Mouse (Mus musculus) erythroid progenitor cell, adult 5-6 weeks (primary cell): ENCODE data around the gene Aoc2. TPM values are rescaled to one million over a fixed set of nuclear protein-coding genes. Genes with fewer than 3 reads are reported as not detected.
"Not testable (repeated sequence)": the region's sequence is repeated elsewhere in the genome, so short reads cannot be mapped to it uniquely, and the experiment has no call there.

Experiments used
- ATAC-seq: replicated peaks from 2 replicates; pipeline ENCODE4 v1.8.0; 2016; ENCODE audit warnings: moderate number of reproducible peaks, mild to moderate bottlenecking, moderate TSS enrichment, inconsistent platforms; ENCODE audit not compliant: poor library complexity, low FRiP score, severe bottlenecking
- total RNA-seq, 2 experiments: library from RNA; stranded (forward) in 1 of 2; stranded (reverse) in 1 of 2; fragments of 150-400 nt in 1 of 2; fragments of 186-747, 209-891 nt in 1 of 2; gene quantifications; 2 replicates each; pipeline versions ENCODE4 v1.2.3 to v1.2.4; 2015 to 2017; ENCODE audit warnings: low replicate concordance in 2 of 2

The Aoc2 gene
- total RNA-seq, 2 experiments from 2014 or later = 18.9 to 38.6 TPM

DNA sequence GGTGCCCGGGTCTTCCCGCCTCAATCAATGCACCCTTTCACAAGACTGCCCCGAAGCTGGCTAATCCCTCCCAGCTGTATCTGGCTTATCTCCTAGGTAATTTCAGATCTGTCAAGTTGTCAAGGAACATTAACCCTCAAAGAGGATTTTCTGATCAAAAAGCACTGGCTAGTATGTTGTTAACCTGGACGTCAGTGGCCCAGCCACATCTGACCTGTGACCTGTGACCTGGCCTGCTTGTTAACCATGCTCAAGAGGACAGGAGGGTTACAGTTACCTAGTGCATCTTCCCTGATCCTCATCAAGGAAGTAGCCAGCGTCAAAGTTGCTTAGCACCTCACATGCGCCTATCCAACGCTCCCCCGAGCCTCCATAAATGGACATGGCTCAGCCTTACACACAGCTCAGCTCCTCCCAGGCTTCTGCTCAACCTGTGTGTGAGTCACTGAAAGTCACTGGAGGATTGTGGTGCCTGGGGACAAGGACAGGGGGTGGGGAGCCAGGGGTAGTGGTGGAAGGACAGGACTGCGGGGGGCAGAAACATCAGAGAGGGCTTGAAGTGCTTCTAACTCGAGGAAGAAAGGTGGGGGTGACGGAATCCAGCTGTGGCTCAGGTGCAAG, 26.3 kb downstream of the Aoc2 start:
- ATAC-seq = peak; percentile 42; the same call in 1 of the 2 replicates

DNA sequence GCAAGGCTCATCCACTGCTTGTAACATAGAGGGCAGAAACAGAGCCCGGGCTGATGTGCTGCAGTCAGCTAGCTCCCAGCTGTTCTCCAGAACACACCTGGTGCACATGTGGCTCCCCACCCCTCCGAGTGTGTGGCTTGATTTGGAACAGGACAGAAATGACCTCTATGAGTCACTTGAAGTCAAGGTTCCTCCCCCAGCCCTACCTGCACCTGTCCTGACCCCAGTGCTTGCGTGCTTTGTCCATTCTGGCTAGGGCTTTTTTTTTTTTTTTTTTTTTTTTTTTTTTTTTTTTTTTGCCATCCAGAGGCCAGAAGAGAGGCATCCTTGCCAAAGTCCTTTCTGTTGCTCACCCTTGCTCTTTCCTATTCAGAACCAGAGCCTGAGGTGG, 26.9 kb downstream of the Aoc2 start:
- no peak; the same call in 1 of the 2 replicates for ATAC-seq

DNA sequence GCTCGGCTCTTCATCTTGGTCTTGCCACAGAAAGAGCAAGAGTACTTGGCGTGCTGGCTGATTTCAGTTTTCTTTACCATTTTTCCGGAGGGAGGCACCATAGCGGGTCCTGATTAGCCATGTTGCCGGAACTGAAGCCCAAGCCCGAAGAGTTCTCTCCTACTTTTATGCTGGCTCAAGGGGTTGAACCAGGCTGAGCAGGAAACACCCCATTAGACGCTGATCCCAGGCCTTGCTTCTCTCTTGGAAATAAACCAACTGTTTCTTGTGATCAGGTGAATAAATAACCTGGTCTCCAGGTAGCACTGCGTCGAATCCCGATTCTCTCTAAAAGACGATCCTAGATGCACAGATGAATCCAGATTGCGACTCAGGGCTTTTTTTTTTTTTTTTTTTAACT, 28.6 kb downstream of the Aoc2 start:
- ATAC-seq = no peak

DNA sequence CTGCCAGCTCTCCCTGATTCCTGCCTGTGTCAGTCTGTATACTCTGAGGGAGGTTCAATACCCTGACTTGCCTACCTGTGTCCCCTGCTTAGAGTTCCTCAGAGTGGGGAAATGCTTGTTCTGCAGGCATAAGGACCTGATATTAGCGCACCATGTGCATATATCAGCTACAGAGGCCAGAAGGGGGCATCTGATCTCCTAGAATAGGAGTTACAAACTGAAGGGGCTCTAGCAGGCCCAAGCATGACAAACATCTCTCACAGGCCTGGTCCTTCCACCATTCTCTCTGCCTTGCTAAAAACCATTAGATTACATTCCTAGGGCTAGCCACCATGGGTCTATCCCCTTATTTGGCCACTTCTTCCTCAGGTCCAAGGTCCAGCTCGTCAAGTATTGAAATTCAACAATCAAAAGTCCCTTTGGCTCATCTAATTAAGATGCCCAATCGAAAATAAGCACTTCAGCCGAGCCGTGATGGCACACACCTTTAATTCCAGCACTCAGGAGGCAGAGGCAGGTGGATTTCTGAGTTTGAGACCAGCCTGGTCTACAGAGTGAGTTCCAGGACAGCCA, 29.7 kb downstream of the Aoc2 start:
- no peak for ATAC-seq

DNA sequence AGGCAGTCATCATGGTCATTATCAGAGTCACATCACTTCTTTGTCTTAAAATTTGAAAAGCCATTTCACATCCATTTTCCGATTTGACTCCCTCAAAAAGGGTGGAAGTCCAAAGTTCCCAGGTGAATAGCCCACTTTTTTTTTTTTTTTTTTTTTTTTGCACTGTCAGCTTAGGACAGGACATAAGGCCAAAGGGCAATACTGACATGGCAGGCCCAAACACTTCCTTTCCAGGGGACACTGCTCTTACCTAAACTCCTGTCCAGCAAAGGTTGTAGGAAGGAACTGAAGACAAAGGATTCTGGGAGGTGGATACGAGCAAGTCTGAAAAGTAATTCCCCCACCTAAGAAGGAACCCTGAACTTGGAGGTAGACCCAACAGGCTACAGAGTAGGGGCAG, 31.1 kb downstream of the Aoc2 start:
- no peak for ATAC-seq

DNA sequence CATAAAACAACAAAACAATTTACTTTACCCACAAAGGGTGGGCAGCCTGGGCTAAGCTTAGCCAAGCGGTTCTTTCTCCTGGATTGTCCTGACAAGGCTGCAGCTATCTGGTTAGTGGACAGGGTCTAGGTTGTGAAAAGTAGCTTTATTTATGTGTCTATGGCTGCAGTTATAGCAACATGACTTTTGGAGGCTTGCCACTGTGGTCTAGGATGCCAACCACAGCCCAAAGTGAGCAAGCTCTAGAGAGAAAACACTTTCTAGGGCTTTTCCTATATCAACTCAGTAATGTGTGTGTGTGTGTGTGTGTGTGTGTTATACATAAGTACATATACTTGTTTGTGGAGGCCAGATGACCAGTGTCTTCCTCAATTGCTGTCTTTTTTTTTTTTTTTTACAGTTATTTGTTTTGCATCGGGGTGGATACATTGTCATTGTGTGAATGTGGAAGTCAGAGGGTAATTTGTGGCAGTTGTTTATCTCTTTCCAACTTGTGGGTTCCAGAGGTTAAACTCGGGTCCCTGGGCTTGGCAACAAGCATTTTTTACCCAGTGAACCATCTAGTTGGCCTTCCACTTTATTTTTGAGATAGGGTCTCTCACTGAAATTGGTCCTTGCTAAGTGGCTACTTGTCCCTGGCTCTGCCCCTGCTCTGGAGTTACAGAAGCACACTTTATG, 32.8 kb downstream of the Aoc2 start:
- no peak for ATAC-seq

DNA sequence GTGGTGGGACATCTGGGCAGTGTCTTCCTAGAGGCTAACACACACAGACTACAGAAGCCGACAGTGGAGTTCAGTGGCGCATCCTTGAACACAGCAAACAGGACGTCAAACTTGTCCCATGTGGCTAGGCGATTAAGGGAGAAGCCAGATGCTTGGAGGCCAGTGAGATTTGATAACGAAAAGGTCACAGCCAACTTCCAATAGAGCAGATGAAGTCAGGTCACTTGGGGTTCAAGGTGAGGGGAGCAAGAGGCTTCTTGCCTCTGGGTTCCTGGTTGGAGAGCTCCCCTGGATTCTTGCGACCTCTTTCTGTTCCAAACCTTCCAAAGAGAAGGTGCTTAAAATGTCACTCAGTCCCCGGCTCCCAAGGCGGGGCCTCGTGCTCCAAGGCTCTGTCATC, 34.9 kb downstream of the Aoc2 start:
- no peak for ATAC-seq

DNA sequence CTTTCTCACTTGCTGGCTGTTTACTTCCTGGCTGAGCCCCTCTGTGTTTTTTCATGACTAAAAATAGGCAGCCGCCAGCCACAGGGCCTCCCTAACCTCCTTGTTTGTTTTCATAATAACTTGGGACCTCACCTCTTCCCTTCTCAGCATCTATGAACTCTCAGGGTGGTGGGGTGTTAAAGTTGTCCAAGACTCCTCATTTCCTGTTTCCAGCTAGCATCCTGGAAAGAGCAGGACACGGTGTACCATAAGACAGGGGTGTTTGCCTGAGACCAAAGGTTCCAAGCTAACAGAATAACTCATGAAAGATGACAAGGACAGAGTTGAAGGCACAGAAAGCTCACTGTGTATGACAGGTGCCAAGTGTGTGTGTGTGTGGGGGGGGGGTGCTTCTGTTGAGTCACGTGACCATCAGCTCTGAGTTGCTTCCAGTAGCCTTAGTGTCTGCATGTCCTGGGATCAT, 35.8 kb downstream of the Aoc2 start:
- ATAC-seq = no peak

DNA sequence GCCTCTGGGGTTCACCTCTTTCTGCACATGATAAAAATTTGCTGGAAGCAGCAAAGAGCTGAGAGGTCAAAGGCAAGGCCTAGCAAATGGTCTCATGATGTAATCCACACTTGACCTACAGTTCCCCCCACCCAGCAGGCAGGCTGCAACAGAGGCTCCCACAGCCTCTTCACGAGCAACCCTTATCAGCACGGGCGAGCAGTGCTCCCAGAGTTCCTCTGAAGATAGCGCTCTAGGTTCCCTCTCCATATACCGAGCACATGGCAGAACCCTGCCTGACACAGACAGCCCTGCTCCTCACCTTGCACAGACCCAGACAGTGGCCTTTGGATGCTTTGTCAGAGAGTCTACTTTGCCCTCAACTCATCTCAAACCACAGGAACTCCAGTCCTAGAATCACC, 39.7 kb downstream of the Aoc2 start:
- 0 out of 2 replicates have a peak, but pooled peaks have one; percentile 43 for ATAC-seq

DNA sequence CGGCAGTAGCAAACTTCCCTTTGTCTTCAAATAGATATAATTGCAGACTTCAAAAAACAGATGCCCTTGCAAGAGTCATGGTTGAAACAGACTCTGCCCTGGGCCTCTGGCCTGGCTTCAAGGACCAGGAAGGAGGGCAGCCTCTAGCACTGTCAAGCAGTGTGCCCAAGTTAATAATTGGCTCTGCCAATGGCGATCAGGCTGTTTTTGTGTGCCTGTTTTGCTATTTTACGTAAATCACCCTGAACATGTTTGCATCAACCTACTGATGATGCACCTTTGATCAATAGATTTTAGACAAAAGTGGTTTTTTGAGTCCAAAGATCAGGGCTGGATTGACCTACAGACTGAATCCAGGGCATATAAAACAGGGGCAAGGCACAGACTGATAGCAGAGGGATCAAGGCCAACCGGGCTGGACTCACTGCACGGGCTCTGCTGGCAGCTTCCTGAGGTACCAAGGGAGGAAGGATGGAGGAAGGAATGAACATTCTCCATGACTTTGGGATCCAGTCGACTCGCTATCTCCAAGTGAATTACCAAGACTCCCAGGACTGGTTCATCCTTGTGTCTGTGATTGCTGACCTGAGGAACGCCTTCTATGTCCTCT, 42.6 kb downstream of the Aoc2 start, which contains the start of gene G6pc:
Gene G6pc, plus strand, starts transcription at position 236 of the 610 bp plus-strand sequence.
- no peak for ATAC-seq

DNA sequence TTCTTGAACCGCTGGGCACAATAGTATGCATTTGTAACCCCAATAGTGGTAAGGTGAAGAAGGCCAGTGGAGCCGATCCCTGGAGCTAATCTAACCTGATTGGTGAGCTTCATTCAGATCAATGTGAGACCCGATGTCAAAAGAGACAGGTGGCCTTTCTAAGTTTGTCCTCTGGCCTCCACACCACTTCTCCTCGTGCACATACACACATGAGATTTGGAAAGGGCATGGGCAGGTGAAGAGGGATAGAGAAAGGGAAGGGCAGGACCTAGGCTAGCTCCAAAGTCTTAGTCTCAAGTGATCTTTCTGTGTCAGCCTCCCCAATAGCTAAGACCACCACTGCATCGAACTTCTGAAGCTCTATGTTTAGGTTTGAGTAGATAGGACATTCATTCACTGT, 45.3 kb downstream of the Aoc2 start:
- ATAC-seq = no peak

DNA sequence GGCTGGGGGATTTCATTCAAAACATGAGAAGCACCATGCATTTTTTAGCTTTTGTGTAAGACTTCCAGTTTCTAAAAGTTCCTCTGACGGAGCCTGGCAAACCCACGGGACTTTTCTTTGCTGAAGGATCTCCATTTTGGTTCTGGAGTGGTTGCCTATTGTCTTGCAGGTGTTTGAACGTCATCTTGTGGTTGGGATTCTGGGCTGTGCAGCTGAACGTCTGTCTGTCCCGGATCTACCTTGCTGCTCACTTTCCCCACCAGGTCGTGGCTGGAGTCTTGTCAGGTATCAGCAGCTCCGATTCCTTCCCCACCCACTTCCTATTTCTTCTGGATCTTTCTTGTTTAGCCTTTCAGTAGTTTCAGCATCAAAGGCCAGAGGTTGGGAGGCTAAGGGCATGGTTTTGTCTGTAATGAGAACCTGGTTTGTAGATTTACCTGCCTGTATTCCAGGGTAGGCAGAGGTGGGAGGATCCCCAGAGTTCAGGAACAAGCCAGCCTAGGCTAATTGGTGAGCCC, 49.6 kb downstream of the Aoc2 start:
- no peak for ATAC-seq

DNA sequence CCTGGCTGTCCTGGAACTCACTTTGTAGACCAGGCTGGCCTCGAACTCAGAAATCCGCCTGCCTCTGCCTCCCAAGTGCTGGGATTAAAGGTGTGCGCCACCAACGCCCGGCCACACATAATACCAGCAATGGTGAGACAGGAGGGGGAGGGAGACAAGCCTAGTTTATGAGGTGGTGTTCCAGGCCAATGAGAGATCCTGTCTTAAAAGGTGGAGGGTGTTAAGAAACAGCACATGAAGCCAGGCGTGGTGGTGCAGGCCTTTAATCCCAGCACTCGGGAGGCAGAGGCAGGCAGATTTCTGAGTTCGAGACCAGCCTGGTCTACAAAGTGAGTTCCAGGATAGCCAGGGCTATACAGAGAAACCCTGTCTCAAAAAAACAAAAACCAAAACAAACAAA, 53.3 kb downstream of the Aoc2 start:
- ATAC-seq = not testable (repeated sequence)

DNA sequence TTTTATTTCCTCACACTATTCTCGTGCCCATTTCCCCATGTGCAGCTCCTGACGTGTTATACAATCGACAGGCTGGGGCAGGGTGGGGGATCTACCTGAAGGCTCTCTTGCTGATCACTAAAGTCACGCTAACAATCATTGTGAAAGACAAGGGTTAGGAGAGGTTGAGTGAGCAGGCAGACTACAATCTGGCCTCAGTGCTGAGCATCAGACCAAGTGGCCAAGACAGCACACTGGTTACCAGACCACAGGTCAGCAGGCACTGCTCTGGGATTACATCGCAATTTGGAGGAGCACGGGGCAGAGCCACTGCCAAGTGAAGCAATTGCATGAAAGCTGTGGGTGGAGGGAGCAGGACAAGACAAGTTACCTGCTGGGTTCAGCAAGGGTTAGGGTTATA, 54.1 kb downstream of the Aoc2 start:
- ATAC-seq = no peak

Other genes with a start within 250 kb of the Aoc2 start
- 2.2 TPM in 1 of 2 replicates, not detected in the other for gene Hsd17b1, start 246.7 kb upstream of the Aoc2 start, total RNA-seq (2015; ENCODE audit: low replicate concordance)
- gene Hsd17b1, start 246.7 kb upstream of the Aoc2 start, total RNA-seq (2017; ENCODE audit: low replicate concordance) = 0.26 TPM in 1 of 2 replicates, not detected in the other
- gene Coasy, start 242.5 kb upstream of the Aoc2 start, total RNA-seq (2015; ENCODE audit: low replicate concordance) = 2.5 and 3.8 TPM in 2 replicates
- 1.7 and 6.8 TPM in 2 replicates for gene Coasy, start 242.5 kb upstream of the Aoc2 start, total RNA-seq (2017; ENCODE audit: low replicate concordance)
- gene Mlx, start 237.8 kb upstream of the Aoc2 start, total RNA-seq (2015; ENCODE audit: low replicate concordance) = 36.0 and 43.6 TPM in 2 replicates
- gene Mlx, start 237.8 kb upstream of the Aoc2 start, total RNA-seq (2017; ENCODE audit: low replicate concordance) = 16.8 and 26.4 TPM in 2 replicates
- gene Psmc3ip, start 229.6 kb upstream of the Aoc2 start, total RNA-seq (2015; ENCODE audit: low replicate concordance) = 5.9 and 7.9 TPM in 2 replicates
- gene Psmc3ip, start 229.6 kb upstream of the Aoc2 start, total RNA-seq (2017; ENCODE audit: low replicate concordance) = 13.2 and 29.0 TPM in 2 replicates
- 24.5 and 25.6 TPM in 2 replicates for gene Retreg3, start 205.2 kb upstream of the Aoc2 start, total RNA-seq (2015; ENCODE audit: low replicate concordance)
- gene Retreg3, start 205.2 kb upstream of the Aoc2 start, total RNA-seq (2017; ENCODE audit: low replicate concordance) = 38.7 and 57.9 TPM in 2 replicates
- 29.3 and 38.2 TPM in 2 replicates for gene Tubg1, start 205.1 kb upstream of the Aoc2 start, total RNA-seq (2015; ENCODE audit: low replicate concordance)
- 30.8 and 40.7 TPM in 2 replicates for gene Tubg1, start 205.1 kb upstream of the Aoc2 start, total RNA-seq (2017; ENCODE audit: low replicate concordance)
- gene Tubg2, start 169.2 kb upstream of the Aoc2 start, total RNA-seq (2015; ENCODE audit: low replicate concordance) = not detected in 2 replicates
- gene Tubg2, start 169.2 kb upstream of the Aoc2 start, total RNA-seq (2017; ENCODE audit: low replicate concordance) = not detected in 2 replicates
- gene Cntnap1, start 154.5 kb upstream of the Aoc2 start, total RNA-seq (2015; ENCODE audit: low replicate concordance) = not detected in 2 replicates
- gene Cntnap1, start 154.5 kb upstream of the Aoc2 start, total RNA-seq (2017; ENCODE audit: low replicate concordance) = not detected in 2 replicates
- not detected in 2 replicates for gene Plekhh3, start 153.7 kb upstream of the Aoc2 start, total RNA-seq (2015; ENCODE audit: low replicate concordance)
- not detected in 2 replicates for gene Plekhh3, start 153.7 kb upstream of the Aoc2 start, total RNA-seq (2017; ENCODE audit: low replicate concordance)
- not detected in 2 replicates for gene Ccr10, start 149.6 kb upstream of the Aoc2 start, total RNA-seq (2015; ENCODE audit: low replicate concordance)
- not detected in 2 replicates for gene Ccr10, start 149.6 kb upstream of the Aoc2 start, total RNA-seq (2017; ENCODE audit: low replicate concordance)
- 32.3 and 58.4 TPM in 2 replicates for gene Ezh1, start 98.6 kb upstream of the Aoc2 start, total RNA-seq (2015; ENCODE audit: low replicate concordance)
- gene Ezh1, start 98.6 kb upstream of the Aoc2 start, total RNA-seq (2017; ENCODE audit: low replicate concordance) = 43.8 and 53.9 TPM in 2 replicates
- not detected in 2 replicates for gene Ramp2, start 79.0 kb upstream of the Aoc2 start, total RNA-seq (2015; ENCODE audit: low replicate concordance)
- not detected in 2 replicates for gene Ramp2, start 79.0 kb upstream of the Aoc2 start, total RNA-seq (2017; ENCODE audit: low replicate concordance)
- 133 and 142 TPM in 2 replicates for gene Vps25, start 71.4 kb upstream of the Aoc2 start, total RNA-seq (2015; ENCODE audit: low replicate concordance)
- gene Vps25, start 71.4 kb upstream of the Aoc2 start, total RNA-seq (2017; ENCODE audit: low replicate concordance) = 27.3 and 31.7 TPM in 2 replicates
- 0.72 and 5.9 TPM in 2 replicates for gene Wnk4, start 64.5 kb upstream of the Aoc2 start, total RNA-seq (2015; ENCODE audit: low replicate concordance)
- 2.8 and 3.1 TPM in 2 replicates for gene Wnk4, start 64.5 kb upstream of the Aoc2 start, total RNA-seq (2017; ENCODE audit: low replicate concordance)
- 5.8 and 10.1 TPM in 2 replicates for gene Cntd1, start 46.1 kb upstream of the Aoc2 start, total RNA-seq (2015; ENCODE audit: low replicate concordance)
- 11.1 and 11.6 TPM in 2 replicates for gene Cntd1, start 46.1 kb upstream of the Aoc2 start, total RNA-seq (2017; ENCODE audit: low replicate concordance)
- gene Coa3, start 45.9 kb upstream of the Aoc2 start, total RNA-seq (2015; ENCODE audit: low replicate concordance) = 19.8 and 33.1 TPM in 2 replicates
- 5.3 and 16.2 TPM in 2 replicates for gene Coa3, start 45.9 kb upstream of the Aoc2 start, total RNA-seq (2017; ENCODE audit: low replicate concordance)
- 71.4 and 72.5 TPM in 2 replicates for gene Becn1, start 22.8 kb upstream of the Aoc2 start, total RNA-seq (2015; ENCODE audit: low replicate concordance)
- gene Becn1, start 22.8 kb upstream of the Aoc2 start, total RNA-seq (2017; ENCODE audit: low replicate concordance) = 273 TPM in 2 replicates
- 425 and 456 TPM in 2 replicates for gene Psme3, start 8.8 kb upstream of the Aoc2 start, total RNA-seq (2015; ENCODE audit: low replicate concordance)
- gene Psme3, start 8.8 kb upstream of the Aoc2 start, total RNA-seq (2017; ENCODE audit: low replicate concordance) = 261 and 313 TPM in 2 replicates
- gene Aoc3, start 5.5 kb downstream of the Aoc2 start, total RNA-seq (2015; ENCODE audit: low replicate concordance) = 2.5 TPM in 1 of 2 replicates, not detected in the other
- gene Aoc3, start 5.5 kb downstream of the Aoc2 start, total RNA-seq (2017; ENCODE audit: low replicate concordance) = 0.51 TPM in 1 of 2 replicates, not detected in the other
- gene G6pc, start 42.5 kb downstream of the Aoc2 start, total RNA-seq (2015; ENCODE audit: low replicate concordance) = not detected in 2 replicates
- gene G6pc, start 42.5 kb downstream of the Aoc2 start, total RNA-seq (2017; ENCODE audit: low replicate concordance) = not detected in 2 replicates
- 2.1 and 20.9 TPM in 2 replicates for gene Aarsd1, start 92.6 kb downstream of the Aoc2 start, total RNA-seq (2015; ENCODE audit: low replicate concordance)
- 13.1 and 27.7 TPM in 2 replicates for gene Aarsd1, start 92.6 kb downstream of the Aoc2 start, total RNA-seq (2017; ENCODE audit: low replicate concordance)
- gene Gm27029, start 99.7 kb downstream of the Aoc2 start, total RNA-seq (2015; ENCODE audit: low replicate concordance) = 3.2 TPM in 1 of 2 replicates, not detected in the other
- not detected in 2 replicates for gene Gm27029, start 99.7 kb downstream of the Aoc2 start, total RNA-seq (2017; ENCODE audit: low replicate concordance)
- 0.42 and 1.8 TPM in 2 replicates for gene Rundc1, start 100.0 kb downstream of the Aoc2 start, total RNA-seq (2015; ENCODE audit: low replicate concordance)
- 1.8 and 2.6 TPM in 2 replicates for gene Rundc1, start 100.0 kb downstream of the Aoc2 start, total RNA-seq (2017; ENCODE audit: low replicate concordance)
- not detected in 2 replicates for gene Ptges3l, start 100.3 kb downstream of the Aoc2 start, total RNA-seq (2015; ENCODE audit: low replicate concordance)
- gene Ptges3l, start 100.3 kb downstream of the Aoc2 start, total RNA-seq (2017; ENCODE audit: low replicate concordance) = not detected in 2 replicates
- gene Rpl27, start 117.2 kb downstream of the Aoc2 start, total RNA-seq (2015; ENCODE audit: low replicate concordance) = 179 and 183 TPM in 2 replicates
- gene Rpl27, start 117.2 kb downstream of the Aoc2 start, total RNA-seq (2017; ENCODE audit: low replicate concordance) = 266 and 615 TPM in 2 replicates
- 39.8 and 73.2 TPM in 2 replicates for gene Ifi35, start 123.3 kb downstream of the Aoc2 start, total RNA-seq (2015; ENCODE audit: low replicate concordance)
- gene Ifi35, start 123.3 kb downstream of the Aoc2 start, total RNA-seq (2017; ENCODE audit: low replicate concordance) = 43.6 and 47.4 TPM in 2 replicates
- gene Rnd2, start 139.9 kb downstream of the Aoc2 start, total RNA-seq (2015; ENCODE audit: low replicate concordance) = not detected in 2 replicates
- gene Rnd2, start 139.9 kb downstream of the Aoc2 start, total RNA-seq (2017; ENCODE audit: low replicate concordance) = not detected in 2 replicates
- gene Vat1, start 141.2 kb downstream of the Aoc2 start, total RNA-seq (2015; ENCODE audit: low replicate concordance) = 9.0 and 13.4 TPM in 2 replicates
- gene Vat1, start 141.2 kb downstream of the Aoc2 start, total RNA-seq (2017; ENCODE audit: low replicate concordance) = 4.7 and 6.1 TPM in 2 replicates
- 85.1 and 137 TPM in 2 replicates for gene Brca1, start 226.9 kb downstream of the Aoc2 start, total RNA-seq (2015; ENCODE audit: low replicate concordance)
- gene Brca1, start 226.9 kb downstream of the Aoc2 start, total RNA-seq (2017; ENCODE audit: low replicate concordance) = 153 and 177 TPM in 2 replicates
- 108 and 112 TPM in 2 replicates for gene Nbr1, start 227.1 kb downstream of the Aoc2 start, total RNA-seq (2015; ENCODE audit: low replicate concordance)
- gene Nbr1, start 227.1 kb downstream of the Aoc2 start, total RNA-seq (2017; ENCODE audit: low replicate concordance) = 82.8 and 107 TPM in 2 replicates